Mouse (Mus musculus) limb, embryonic 12.5 days (tissue): Measurements from ENCODE around the gene Vwa3b. TPM values are rescaled to one million over a fixed set of nuclear protein-coding genes. Genes with fewer than 3 reads are reported as not detected.

Experiments used
- ATAC-seq: fragments of 200-750 bp; cut with Nextera tagmentation; 2 replicates; pipeline ENCODE4 v1.8.0; 2017; ENCODE audit warnings: low read depth, moderate TSS enrichment; ENCODE audit not compliant: insufficient number of reproducible peaks, insufficient read depth, low FRiP score, low TSS enrichment
- H3K27ac ChIP-seq: fragments of 300-500 bp; sonication (generic); 2 replicates; pipeline ENCODE4 v1.5.1; 2016; ENCODE audit warnings: mild to moderate bottlenecking, moderate library complexity
- H3K27me3 ChIP-seq: fragments of 300-500 bp; sonication (generic); 2 replicates; pipeline ENCODE4 v1.6.1; 2016; ENCODE audit warnings: mild to moderate bottlenecking, moderate library complexity
- H3K36me3 ChIP-seq: fragments of 300-500 bp; sonication (generic); 2 replicates; pipeline ENCODE4 v1.6.1; 2016; ENCODE audit warnings: mild to moderate bottlenecking, moderate library complexity
- H3K4me1 ChIP-seq: fragments of 300-500 bp; sonication (generic); replicated peaks from 2 replicates; pipeline ENCODE4 v1.6.1; 2016
- H3K4me2 ChIP-seq: fragments of 300-500 bp; sonication (generic); 2 replicates; pipeline ENCODE4 v1.6.1; 2016; ENCODE audit warnings: mild to moderate bottlenecking, moderate library complexity
- H3K4me3 ChIP-seq: fragments of 300-500 bp; sonication (generic); replicated peaks from 2 replicates; pipeline ENCODE4 v1.5.1; 2016; ENCODE audit warnings: mild to moderate bottlenecking
- H3K9ac ChIP-seq: fragments of 300-500 bp; sonication (generic); replicated peaks from 2 replicates; pipeline ENCODE4 v1.6.1; 2016; ENCODE audit warnings: mild to moderate bottlenecking, moderate library complexity
- H3K9me3 ChIP-seq: fragments of 300-500 bp; sonication (generic); 2 replicates; pipeline ENCODE4 v1.6.1; 2016; ENCODE audit warnings: mild to moderate bottlenecking, moderate library complexity
- WGBS: fragments of 180-500 bp; shearing (Covaris S2); methylation state at CpG from one replicate; pipeline ENCODE4 v1.1.7; 2016; 5-methylcytosine and 5-hydroxymethylcytosine counted together
- polyA plus RNA-seq: library from polyadenylated mRNA; unstranded; fragments of >200 nt; fragmentation: Nextera tagmentation; extraction: Ambion mirVana; gene quantifications from 2 replicates; pipeline ENCODE4 v1.2.1, GENCODE M21; 2016

Gene Vwa3b
- polyA plus RNA-seq, 1 experiment from 2014 or later: 1.3 TPM

GRCm38 (mm10) chr1:37013006-37013405 lies 13.4 kb upstream of the Vwa3b start:
- no peaks in the 10 kb centered on the region for H3K27me3 ChIP-seq
- no peak overlapping the region for H3K9ac ChIP-seq
- WGBS: 96% methylated on average over 2 of the region's 2 CpGs
- H3K4me3 ChIP-seq: no peak overlapping the region
- H3K27ac ChIP-seq: no peak overlapping the region
- H3K4me1 ChIP-seq: no peaks in the 10 kb centered on the region
- no peak for ATAC-seq
- H3K4me2 ChIP-seq: no peak overlapping the region
- H3K36me3 ChIP-seq: no peaks in the 10 kb centered on the region
- no peaks in the 10 kb centered on the region for H3K9me3 ChIP-seq

DNA sequence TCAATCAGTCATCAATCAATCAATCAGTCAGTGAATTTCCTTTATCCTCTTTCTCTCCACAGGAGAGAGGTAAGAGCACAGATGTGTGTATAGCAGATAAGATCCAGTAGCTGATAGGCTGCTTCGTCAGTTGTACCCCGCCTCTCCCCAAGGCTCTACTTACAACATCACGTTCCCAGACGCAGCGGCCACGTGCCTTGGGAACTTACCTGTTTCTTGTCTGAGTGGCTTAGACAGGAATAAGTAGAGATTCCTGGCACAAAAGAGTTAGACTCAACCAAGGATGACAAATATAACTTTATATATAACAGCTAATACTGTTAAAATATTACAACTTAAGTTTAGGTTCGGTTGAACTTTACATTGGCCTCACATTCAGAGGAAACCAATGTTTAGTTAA lies 12.7 kb upstream of the Vwa3b start:
- Histone ChIP-seq H3K27ac (no peak overlapping the region), H3K4me3 (no peak overlapping the region), H3K27me3 (no peaks in the 10 kb centered on the region), H3K4me2 (no peak overlapping the region), H3K9ac (no peak overlapping the region), H3K9me3 (no peaks in the 10 kb centered on the region), H3K36me3 (no peaks in the 10 kb centered on the region), H3K4me1 (no peaks in the 10 kb centered on the region)
- no peak for ATAC-seq
- WGBS: 73% methylated on average over 7 of the region's 7 CpGs

DNA sequence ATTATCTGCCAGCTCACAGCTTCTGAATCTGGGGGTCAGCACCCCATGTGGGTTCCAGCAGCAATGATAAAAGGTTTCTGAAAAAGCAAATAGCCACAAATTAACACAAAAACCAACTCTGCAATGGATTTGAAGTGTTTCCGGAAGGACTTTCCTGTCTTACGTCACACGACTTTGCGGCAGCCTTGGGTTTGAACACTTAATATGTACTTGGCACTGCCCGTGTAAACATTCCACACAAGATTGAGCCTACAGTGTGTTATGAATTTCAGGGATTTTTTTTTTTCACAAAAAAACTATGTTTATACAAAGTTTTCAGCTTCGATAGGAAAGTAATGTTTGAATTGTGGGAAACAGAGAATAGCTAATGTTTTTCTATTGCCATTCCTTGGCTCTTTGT lies 7.4 kb upstream of the Vwa3b start:
- Histone ChIP-seq H3K9me3 (no peaks in the 10 kb centered on the region), H3K4me3 (no peak overlapping the region), H3K4me2 (no peak overlapping the region), H3K4me1 (no peaks in the 10 kb centered on the region), H3K27me3 (no peaks in the 10 kb centered on the region), H3K36me3 (no peaks in the 10 kb centered on the region), H3K27ac (no peak overlapping the region), H3K9ac (no peak overlapping the region)
- WGBS: 93% methylated on average over 6 of the region's 6 CpGs
- no peak for ATAC-seq

DNA sequence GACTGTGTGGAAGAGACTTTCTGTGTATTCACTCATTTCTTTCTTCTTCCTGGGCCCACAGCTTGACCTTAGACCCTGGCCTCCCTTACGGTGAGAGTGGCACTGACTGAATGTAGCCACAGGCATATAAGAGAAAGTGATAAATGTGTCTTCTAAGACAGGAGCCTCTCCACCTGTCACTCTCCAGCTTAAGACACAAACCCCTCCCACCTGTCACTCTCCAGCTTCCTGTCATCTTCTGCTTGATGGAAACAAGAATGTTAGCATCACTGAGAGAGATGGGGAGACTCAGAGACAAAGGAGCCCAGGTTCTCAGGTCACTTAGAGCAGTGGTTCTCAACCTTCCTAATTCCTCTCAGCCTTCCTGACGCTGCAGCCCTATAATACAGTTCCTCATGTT lies 3.7 kb upstream of the Vwa3b start:
- 79% methylated on average over 2 of the region's 2 CpGs for WGBS
- Histone ChIP-seq H3K4me2 (no peak overlapping the region), H3K4me1 (no peaks in the 10 kb centered on the region), H3K36me3 (no peaks in the 10 kb centered on the region), H3K27ac (no peak overlapping the region), H3K9me3 (no peaks in the 10 kb centered on the region), H3K4me3 (no peak overlapping the region), H3K9ac (no peak overlapping the region), H3K27me3 (no peaks in the 10 kb centered on the region)
- no peak for ATAC-seq

- 95% methylated on average over 7 of the region's 7 CpGs for WGBS
- no peaks in the 10 kb centered on the region for H3K27me3 ChIP-seq
- H3K27ac ChIP-seq: no peak overlapping the region
- H3K9me3 ChIP-seq: no peaks in the 10 kb centered on the region
- no peak overlapping the region for H3K4me3 ChIP-seq
- H3K9ac ChIP-seq: no peak overlapping the region
- H3K36me3 ChIP-seq: no peaks in the 10 kb centered on the region
- no peak for ATAC-seq
- H3K4me2 ChIP-seq: no peak overlapping the region
- peaks cover 9% of the 10 kb centered on the region; the same call in 1 of the 2 replicates for H3K4me1 ChIP-seq
Observed at GRCm38 (mm10) chr1:37024736-37025135, 1.7 kb upstream of the Vwa3b start.

DNA sequence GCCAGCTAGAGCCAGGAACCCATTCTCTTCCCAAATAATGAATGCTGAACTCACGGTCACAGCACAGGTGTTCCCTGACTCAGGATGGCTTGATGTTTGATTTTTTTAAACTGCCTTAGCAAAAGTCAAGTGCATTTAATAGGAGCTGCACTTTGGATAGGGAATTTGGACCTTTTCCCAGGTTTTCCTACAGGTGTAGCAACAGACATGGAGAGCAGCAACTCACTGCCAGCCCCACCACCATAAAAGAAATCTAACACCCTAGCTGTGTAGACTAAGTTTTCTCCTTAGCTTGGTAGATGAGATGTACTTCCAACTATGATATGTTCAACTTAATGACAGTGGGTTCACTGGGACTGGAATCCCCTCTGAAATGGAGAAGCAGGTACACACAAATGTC lies 1.0 kb upstream of the Vwa3b start:
- Histone ChIP-seq H3K4me1 (peaks cover 12% of the 10 kb centered on the region; the same call in 1 of the 2 replicates), H3K9me3 (no peaks in the 10 kb centered on the region), H3K27me3 (no peaks in the 10 kb centered on the region), H3K9ac (no peak overlapping the region), H3K4me2 (no peak overlapping the region), H3K4me3 (no peak overlapping the region), H3K27ac (no peak overlapping the region), H3K36me3 (no peaks in the 10 kb centered on the region)
- 81% methylated on average over 1 of the region's 1 CpGs for WGBS
- no peak for ATAC-seq

DNA sequence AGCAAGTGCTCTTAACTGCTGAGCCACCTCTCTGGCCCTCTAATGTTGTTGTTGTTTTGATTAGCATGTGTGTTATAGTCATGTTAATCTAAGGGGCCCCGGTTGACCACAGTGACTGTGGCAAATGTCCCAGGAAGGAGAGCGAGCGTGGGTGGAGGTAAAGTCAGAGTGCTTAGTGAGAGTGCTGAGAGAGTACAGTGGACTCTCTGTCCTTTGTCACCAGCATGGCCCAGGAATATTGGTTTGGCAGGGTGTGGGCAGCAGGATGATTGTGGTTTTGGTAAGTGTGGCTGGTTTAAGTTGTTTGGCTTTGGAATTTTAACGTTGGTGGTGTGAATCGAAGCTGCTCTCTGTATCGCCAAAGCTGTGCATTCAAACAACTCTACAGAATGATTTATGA lies 470 bp downstream of the Vwa3b start:
- no peak overlapping the region for H3K27ac ChIP-seq
- H3K36me3 ChIP-seq: no peaks in the 10 kb centered on the region
- no peak overlapping the region for H3K4me2 ChIP-seq
- no peak overlapping the region for H3K4me3 ChIP-seq
- H3K9me3 ChIP-seq: no peaks in the 10 kb centered on the region
- 76% methylated on average over 6 of the region's 6 CpGs for WGBS
- 0 out of 2 replicates have a peak, but pooled peaks cover 3% of the 10 kb centered on the region for H3K27me3 ChIP-seq
- no peak overlapping the region for H3K9ac ChIP-seq
- H3K4me1 ChIP-seq: peaks cover 12% of the 10 kb centered on the region; the same call in 1 of the 2 replicates
- no peak for ATAC-seq

GRCm38 (mm10) chr1:37028439-37029153 lies 2.2 kb downstream of the Vwa3b start:
- no peaks in the 10 kb centered on the region for H3K9me3 ChIP-seq
- whole genome bisulfite sequencing: 7% methylated on average over 18 of the region's 18 CpGs
- H3K36me3 ChIP-seq: no peaks in the 10 kb centered on the region
- no peak for ATAC-seq
- H3K4me3 ChIP-seq: peak overlapping the region; percentile 48
- H3K9ac ChIP-seq: no peak overlapping the region; the same call in 1 of the 2 replicates
- H3K4me1 ChIP-seq: peaks cover 12% of the 10 kb centered on the region; the same call in 1 of the 2 replicates
- H3K4me2 ChIP-seq: peak overlapping the region; percentile 84
- H3K27ac ChIP-seq: no peak overlapping the region
- 0 out of 2 replicates have a peak, but pooled peaks cover 3% of the 10 kb centered on the region for H3K27me3 ChIP-seq

- H3K9me3 ChIP-seq: no peaks in the 10 kb centered on the region
- peak; percentile 94 for ATAC-seq
- no peak overlapping the region for H3K27ac ChIP-seq
- 3% methylated on average over 26 of the region's 26 CpGs for WGBS
- peak overlapping the region; percentile 84 for H3K4me2 ChIP-seq
- H3K4me3 ChIP-seq: peak overlapping the region; percentile 48
- H3K27me3 ChIP-seq: 0 out of 2 replicates have a peak, but pooled peaks cover 3% of the 10 kb centered on the region
- H3K36me3 ChIP-seq: no peaks in the 10 kb centered on the region
- peak overlapping the region; percentile 45; the same call in 1 of the 2 replicates for H3K9ac ChIP-seq
- peaks cover 12% of the 10 kb centered on the region; the same call in 1 of the 2 replicates for H3K4me1 ChIP-seq
Observed at GRCm38 (mm10) chr1:37029154-37029907, 2.9 kb downstream of the Vwa3b start.

GRCm38 (mm10) chr1:37029942-37030341 lies 3.5 kb downstream of the Vwa3b start:
- Histone ChIP-seq H3K36me3 (no peaks in the 10 kb centered on the region), H3K4me3 (no peak overlapping the region), H3K4me1 (peaks cover 12% of the 10 kb centered on the region; the same call in 1 of the 2 replicates), H3K9me3 (no peaks in the 10 kb centered on the region), H3K4me2 (peak overlapping the region; percentile 84), H3K27me3 (0 out of 2 replicates have a peak, but pooled peaks cover 3% of the 10 kb centered on the region), H3K27ac (no peak overlapping the region), H3K9ac (no peak overlapping the region)
- 54% methylated on average over 5 of the region's 5 CpGs for whole genome bisulfite sequencing
- ATAC-seq: no peak

DNA sequence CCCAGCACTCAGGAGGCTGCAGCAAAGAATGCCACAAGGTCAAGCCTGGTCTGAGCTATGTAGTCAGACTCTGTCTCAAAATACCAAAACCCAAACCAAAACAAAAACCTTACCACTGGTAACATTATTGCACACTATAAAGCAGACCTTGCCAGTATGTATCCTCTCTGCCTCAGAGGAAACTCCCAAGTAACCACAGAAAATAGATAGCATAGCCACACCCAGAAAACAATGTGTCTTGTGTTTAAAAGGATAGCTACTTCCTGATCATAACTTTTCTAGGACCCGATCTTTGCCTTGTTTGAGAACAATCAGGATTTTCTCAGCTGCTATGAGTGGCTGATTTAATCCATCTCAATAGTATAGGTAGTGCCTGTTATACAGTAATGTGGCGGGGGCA lies 4.3 kb downstream of the Vwa3b start:
- H3K27ac ChIP-seq: no peak overlapping the region
- 0 out of 2 replicates have a peak, but pooled peaks cover 3% of the 10 kb centered on the region for H3K27me3 ChIP-seq
- H3K4me2 ChIP-seq: no peak overlapping the region
- H3K4me1 ChIP-seq: peaks cover 12% of the 10 kb centered on the region; the same call in 1 of the 2 replicates
- no peak for ATAC-seq
- no peaks in the 10 kb centered on the region for H3K36me3 ChIP-seq
- 85% methylated on average over 2 of the region's 2 CpGs for WGBS
- H3K9ac ChIP-seq: no peak overlapping the region
- H3K4me3 ChIP-seq: no peak overlapping the region
- H3K9me3 ChIP-seq: no peaks in the 10 kb centered on the region
